Comparison of ENCODE assay signal across 8 mouse cellular contexts in genomic region chr9:53404753-53405722, GRCm38 (mm10). TPM values are rescaled to one million over a fixed set of nuclear protein-coding genes. Genes with fewer than 3 reads are reported as not detected.
A peak's percentile ranks its signal among the peaks of the same experiment; 100 is the strongest.
DNase-seq lines count a peak whose midpoint lies in the region; ATAC-seq and TF ChIP-seq lines count a peak whose summit lies in the region.

No protein-coding gene starts in this region.

- H3K4me1 ChIP-seq in hindbrain, embryonic 12.5 days = peaks cover 20% of the 10 kb centered on the region
- H3K4me1 ChIP-seq in lung, embryonic 15.5 days = peaks cover 30% of the 10 kb centered on the region
- H3K4me1 ChIP-seq in thymus, adult 2 months (replicated peaks; ENCODE audit: control insufficient read depth, insufficient read depth, low read length) = peaks cover 14% of the 10 kb centered on the region

- H3K27ac ChIP-seq in hindbrain, embryonic 12.5 days = peak overlapping the region; percentile 87
- H3K27ac ChIP-seq in lung, embryonic 15.5 days = peak overlapping the region; percentile 79
- peak overlapping the region; percentile 81 for H3K27ac ChIP-seq in thymus, adult 2 months (ENCODE audit: control insufficient read depth, insufficient read depth, low read length)

- DNase-seq in cerebellum, postnatal 36 days = peak; percentile 61 to 65
- DNase-seq in frontal cortex, postnatal 14 days (ENCODE audit: low spot score in 2 of 2) = peak; percentile 47 to 60
- DNase-seq in layer of hippocampus, adult 9-11 months = peak; percentile 83
- peak; percentile 86 for DNase-seq in thymus, adult 2 months

- H3K27me3 ChIP-seq in hindbrain, embryonic 12.5 days = no peaks in the 10 kb centered on the region
- no peaks in the 10 kb centered on the region for H3K27me3 ChIP-seq in lung, embryonic 15.5 days
- no peaks in the 10 kb centered on the region for H3K27me3 ChIP-seq in thymus, adult 2 months (ENCODE audit: control insufficient read depth, insufficient read depth, low read length)

- H3K36me3 ChIP-seq in hindbrain, embryonic 12.5 days = no peaks in the 10 kb centered on the region
- H3K36me3 ChIP-seq in lung, embryonic 15.5 days = 0 out of 2 replicates have a peak, but pooled peaks cover under 1% of the 10 kb centered on the region
- H3K36me3 ChIP-seq in thymus, adult 2 months (ENCODE audit: control insufficient read depth, insufficient read depth, low read length) = no peaks in the 10 kb centered on the region

- H3K4me3 ChIP-seq in hindbrain, embryonic 12.5 days = peak overlapping the region; percentile 38
- peak overlapping the region; percentile 38 for H3K4me3 ChIP-seq in lung, embryonic 15.5 days
- peak overlapping the region; percentile 53 for H3K4me3 ChIP-seq in thymus, adult 2 months (ENCODE audit: control insufficient read depth, insufficient read depth, low read length)

- peak overlapping the region; percentile 63 for H3K9ac ChIP-seq in hindbrain, embryonic 12.5 days
- H3K9ac ChIP-seq in lung, embryonic 15.5 days = peak overlapping the region; percentile 25; the same call in 1 of the 2 replicates

- peak; percentile 100 for ATAC-seq in activated CD4-positive, CD25-positive, alpha-beta regulatory T cell, adult 4 months
- peak; percentile 94 for ATAC-seq in hindbrain, embryonic 12.5 days (ENCODE audit: low FRiP score)
- ATAC-seq in lung, embryonic 15.5 days (ENCODE audit: borderline replicate concordance, extremely low read depth, low FRiP score, low TSS enrichment) = peak; percentile 83
- peak; percentile 95 for ATAC-seq in neutrophil, adult 5-6 weeks (ENCODE audit: extremely low read depth, insufficient number of reproducible peaks, low FRiP score, poor library complexity, severe bottlenecking)

- no peak for TF ChIP-seq CTCF in thymus, adult 2 months (IDR thresholded peaks at IDR 0.05; ENCODE audit: borderline replicate concordance, control insufficient read depth, extremely low read depth, insufficient read depth, low read length, poor library complexity)

- no peak for TF ChIP-seq POLR2A in thymus, adult 2 months (IDR thresholded peaks at IDR 0.05; ENCODE audit: control insufficient read depth, extremely low read depth, insufficient read depth, low read length, poor library complexity)

- WGBS in hindbrain, embryonic 12.5 days = 25% methylated on average over 21 of the region's 21 CpGs
- WGBS in lung, embryonic 15.5 days = 28% methylated on average over 21 of the region's 21 CpGs
- 16% methylated on average over 21 of the region's 21 CpGs for WGBS in thymus, adult 2 months

- H3K4me2 ChIP-seq in hindbrain, embryonic 12.5 days (replicated peaks) = peak overlapping the region; percentile 54
- peak overlapping the region; percentile 60 for H3K4me2 ChIP-seq in lung, embryonic 15.5 days

- H3K9me3 ChIP-seq in hindbrain, embryonic 12.5 days (replicated peaks) = no peaks in the 10 kb centered on the region
- H3K9me3 ChIP-seq in lung, embryonic 15.5 days = no peaks in the 10 kb centered on the region

RNA-seq across cellular contexts. Expression of gene 4930550C14Rik, which starts 2.9 kb away (rescaled TPM):
- under 1 TPM; 0.56 to 0.66 TPM for polyA plus RNA-seq in activated CD4-positive, CD25-positive, alpha-beta regulatory T cell, adult 4 months (2017; shearing (Covaris generic))
- 0.49 and 0.77 TPM in 2 replicates for polyA plus RNA-seq in hindbrain, embryonic 12.5 days (2016; fragmentation: Nextera tagmentation; extraction: Ambion mirVana)
- 1.7 and 1.9 TPM in 2 replicates for polyA plus RNA-seq in lung, embryonic 15.5 days (2015; fragmentation: Nextera tagmentation; extraction: Ambion mirVana)
- 0.12 and 0.58 TPM in 2 replicates for total RNA-seq in neutrophil, adult 5-6 weeks (2017)
- polyA plus RNA-seq in thymus, adult 2 months (2012; rRNA removed) = 0.12 and 0.36 TPM in 2 replicates

RNA-seq across cellular contexts. Expression of gene Kdelc2, which starts 21.2 kb away (rescaled TPM):
- 1 to 10 TPM; 1.3 to 1.7 TPM for polyA plus RNA-seq in activated CD4-positive, CD25-positive, alpha-beta regulatory T cell, adult 4 months (2017; shearing (Covaris generic))
- 13.4 and 15.0 TPM in 2 replicates for polyA plus RNA-seq in hindbrain, embryonic 12.5 days (2016; fragmentation: Nextera tagmentation; extraction: Ambion mirVana)
- 49.1 and 53.0 TPM in 2 replicates for polyA plus RNA-seq in lung, embryonic 15.5 days (2015; fragmentation: Nextera tagmentation; extraction: Ambion mirVana)
- 0.12 and 0.35 TPM in 2 replicates for total RNA-seq in neutrophil, adult 5-6 weeks (2017)
- polyA plus RNA-seq in thymus, adult 2 months (2012; rRNA removed) = 1.6 and 1.8 TPM in 2 replicates

Comparison
In these comparisons a context has a peak if more than half of its experiments do, and no peak if none do; other contexts are left out.
1. Peak in every context shown above with its lines: DNase-seq, ATAC-seq, H3K4me3 ChIP-seq and H3K27ac ChIP-seq.